Mouse (Mus musculus) kidney, embryonic 15.5 days (tissue): ENCODE data around the gene Rab26. TPM values are rescaled to one million over a fixed set of nuclear protein-coding genes. Genes with fewer than 3 reads are reported as not detected.

ENCODE experiments used
- ATAC-seq: fragments of 200-750 bp; cut with Nextera tagmentation; replicated peaks from 2 replicates; pipeline ENCODE4 v1.8.0; 2017; ENCODE audit warnings: moderate TSS enrichment; ENCODE audit not compliant: low FRiP score
- H3K27ac ChIP-seq: fragments of 300-500 bp; sonication (generic); 2 replicates; pipeline ENCODE4 v1.5.1; 2015; ENCODE audit warnings: mild to moderate bottlenecking, inconsistent platforms
- H3K27me3 ChIP-seq: fragments of 300-500 bp; sonication (generic); 2 replicates; pipeline ENCODE4 v1.6.1; 2015; ENCODE audit warnings: inconsistent platforms
- H3K36me3 ChIP-seq: fragments of 300-500 bp; sonication (generic); 2 replicates; pipeline ENCODE4 v1.6.1; 2015; ENCODE audit warnings: inconsistent platforms
- H3K4me1 ChIP-seq: fragments of 300-500 bp; sonication (generic); 2 replicates; pipeline ENCODE4 v1.6.1; 2015; ENCODE audit warnings: inconsistent platforms
- H3K4me2 ChIP-seq: fragments of 300-500 bp; sonication (generic); 2 replicates; pipeline ENCODE4 v1.6.1; 2015; ENCODE audit warnings: moderate library complexity, mild to moderate bottlenecking, inconsistent platforms
- H3K4me3 ChIP-seq: fragments of 300-500 bp; sonication (generic); replicated peaks from 2 replicates; pipeline ENCODE4 v1.5.1; 2015; ENCODE audit warnings: mild to moderate bottlenecking, inconsistent platforms
- H3K9ac ChIP-seq: fragments of 300-500 bp; sonication (generic); 2 replicates; pipeline ENCODE4 v1.6.1; 2015; ENCODE audit warnings: mild to moderate bottlenecking, inconsistent platforms
- H3K9me3 ChIP-seq: fragments of 300-500 bp; sonication (generic); replicated peaks from 2 replicates; pipeline ENCODE4 v1.6.1; 2016; ENCODE audit warnings: inconsistent platforms
- WGBS: fragments of 180-500 bp; shearing (Covaris S2); methylation state at CpG from one replicate; pipeline ENCODE4 v1.1.7; 2015; ENCODE audit warnings: mixed read lengths; 5-methylcytosine and 5-hydroxymethylcytosine counted together
- polyA plus RNA-seq: library from polyadenylated mRNA; unstranded; fragments of >200 nt; fragmentation: Nextera tagmentation; extraction: Ambion mirVana; gene quantifications from 2 replicates; pipeline ENCODE4 v1.2.1, GENCODE M21; 2015

Rab26 gene
- polyA plus RNA-seq, 1 experiment from 2014 or later, result 2.8 TPM

DNA sequence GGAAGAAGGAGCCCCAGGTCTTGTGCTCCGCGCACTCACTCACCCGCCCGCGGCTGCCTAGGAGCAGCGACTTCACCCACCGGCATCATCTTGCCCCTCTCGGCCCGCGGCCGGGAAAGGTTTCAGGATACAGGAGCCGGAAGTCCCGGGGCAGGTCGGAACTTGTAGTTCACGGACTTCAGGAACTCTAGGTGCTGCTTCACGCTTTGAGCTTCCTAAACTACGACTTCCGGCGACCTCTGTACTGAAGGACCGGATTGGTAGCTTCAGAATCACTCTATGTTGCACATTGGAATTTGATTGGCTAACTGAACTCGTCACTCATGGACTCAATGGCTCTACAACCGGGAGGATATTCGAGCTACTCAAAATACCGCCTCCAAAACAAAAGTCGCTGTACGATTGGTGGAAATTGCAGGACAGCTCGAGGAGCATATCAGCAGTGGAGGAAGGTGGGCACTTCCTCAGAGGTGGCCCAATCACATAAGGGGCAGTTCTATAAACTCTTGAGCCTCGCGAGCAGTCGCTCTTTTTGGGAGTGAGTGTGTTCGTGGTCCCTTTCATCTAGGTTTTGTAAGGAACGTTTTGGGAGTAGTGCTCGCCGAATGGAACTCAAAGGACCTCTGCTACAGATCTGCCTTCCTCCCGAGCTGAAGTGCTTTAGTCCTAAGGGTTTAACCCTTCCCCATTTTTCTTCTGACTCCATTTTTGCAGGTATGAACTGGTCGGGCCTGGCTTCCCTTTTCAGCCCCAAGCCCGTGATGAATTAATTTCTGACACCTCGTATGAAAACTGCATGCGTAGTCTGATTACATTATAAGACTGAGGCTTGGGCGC is 6.1 kb downstream of the Rab26 start, which contains the start of gene Traf7:
Traf7 (minus strand) TSS at position 216 of the 837 bp plus-strand sequence.
- Histone ChIP-seq H3K9me3 (no peaks in the 10 kb centered on the region), H3K27me3 (no peaks in the 10 kb centered on the region), H3K9ac (peak within 1 kb of the TSS; percentile 79), H3K4me2 (peak within 1 kb of the TSS; percentile 82), H3K4me3 (peak within 1 kb of the TSS; percentile 75), H3K27ac (peak within 1 kb of the TSS; percentile 88), H3K36me3 (peaks cover 26% of the 10 kb centered on the region), H3K4me1 (peaks cover 67% of the 10 kb centered on the region)
- WGBS, result under 1% methylated on average over 40 of the region's 40 CpGs
- ATAC-seq, result peak; percentile 96

DNA sequence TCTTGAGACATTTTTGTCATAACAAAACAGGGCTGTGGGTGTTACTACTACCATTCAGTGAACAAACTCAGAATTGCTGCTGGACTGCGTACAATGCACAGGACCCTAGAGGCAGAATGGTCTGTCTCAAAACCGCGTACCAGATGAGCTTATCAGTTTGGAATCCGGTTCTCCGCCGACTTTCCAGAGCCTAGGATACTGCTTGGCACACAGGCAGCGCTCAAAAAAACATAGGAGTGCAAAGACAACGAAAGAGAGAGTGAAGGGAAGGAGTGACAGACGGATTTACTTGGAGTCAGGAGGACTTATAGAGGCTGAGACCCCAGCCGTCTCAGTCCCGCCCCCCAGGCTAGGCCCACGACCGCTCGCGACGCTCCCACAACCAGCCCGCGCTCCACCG is 6.7 kb downstream of the Rab26 start:
- no peaks in the 10 kb centered on the region for H3K27me3 ChIP-seq
- no peaks in the 10 kb centered on the region for H3K9me3 ChIP-seq
- peak overlapping the region; percentile 75 for H3K4me3 ChIP-seq
- peak overlapping the region; percentile 79 for H3K9ac ChIP-seq
- peaks cover 61% of the 10 kb centered on the region for H3K4me1 ChIP-seq
- WGBS, result under 1% methylated on average over 19 of the region's 19 CpGs
- peaks cover 29% of the 10 kb centered on the region for H3K36me3 ChIP-seq
- no peak for ATAC-seq
- H3K27ac ChIP-seq, result peak overlapping the region; percentile 88
- peak overlapping the region; percentile 67 for H3K4me2 ChIP-seq

GRCm38 (mm10) chr17:24524734-24525133 is 9.3 kb downstream of the Rab26 start:
- no peak for ATAC-seq
- H3K27ac ChIP-seq, result no peak overlapping the region
- H3K4me2 ChIP-seq, result no peak overlapping the region
- no peak overlapping the region for H3K4me3 ChIP-seq
- H3K9ac ChIP-seq, result no peak overlapping the region
- no peaks in the 10 kb centered on the region for H3K27me3 ChIP-seq
- peaks cover 36% of the 10 kb centered on the region for H3K4me1 ChIP-seq
- no peaks in the 10 kb centered on the region for H3K9me3 ChIP-seq
- WGBS, result 67% methylated on average over 2 of the region's 2 CpGs
- peaks cover 23% of the 10 kb centered on the region for H3K36me3 ChIP-seq

DNA sequence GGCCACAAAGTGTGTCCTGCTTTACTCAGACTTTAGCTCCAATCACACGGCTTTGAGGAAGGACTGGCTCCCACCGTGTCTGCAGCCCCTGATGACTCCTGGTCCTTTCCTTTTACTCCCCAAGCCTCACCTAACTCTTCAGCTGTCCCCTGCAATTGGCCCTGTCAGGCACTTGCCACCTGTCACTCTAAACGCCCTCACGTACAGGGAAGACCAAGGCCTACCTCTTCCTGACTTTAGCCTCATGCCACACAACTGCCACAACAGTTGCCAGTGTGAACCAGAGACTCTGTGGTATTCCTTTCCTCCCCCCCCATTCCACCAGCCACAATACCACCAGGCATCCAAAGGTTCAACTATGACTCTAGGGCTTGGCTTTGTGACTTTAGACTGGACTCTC is 13.6 kb downstream of the Rab26 start:
- H3K4me3 ChIP-seq, result no peak overlapping the region
- peaks cover 8% of the 10 kb centered on the region for H3K4me1 ChIP-seq
- H3K9me3 ChIP-seq, result no peaks in the 10 kb centered on the region
- peaks cover 56% of the 10 kb centered on the region for H3K36me3 ChIP-seq
- no peaks in the 10 kb centered on the region for H3K27me3 ChIP-seq
- 85% methylated on average over 4 of the region's 4 CpGs for WGBS
- H3K9ac ChIP-seq, result no peak overlapping the region
- H3K4me2 ChIP-seq, result no peak overlapping the region
- no peak overlapping the region for H3K27ac ChIP-seq
- no peak for ATAC-seq

DNA sequence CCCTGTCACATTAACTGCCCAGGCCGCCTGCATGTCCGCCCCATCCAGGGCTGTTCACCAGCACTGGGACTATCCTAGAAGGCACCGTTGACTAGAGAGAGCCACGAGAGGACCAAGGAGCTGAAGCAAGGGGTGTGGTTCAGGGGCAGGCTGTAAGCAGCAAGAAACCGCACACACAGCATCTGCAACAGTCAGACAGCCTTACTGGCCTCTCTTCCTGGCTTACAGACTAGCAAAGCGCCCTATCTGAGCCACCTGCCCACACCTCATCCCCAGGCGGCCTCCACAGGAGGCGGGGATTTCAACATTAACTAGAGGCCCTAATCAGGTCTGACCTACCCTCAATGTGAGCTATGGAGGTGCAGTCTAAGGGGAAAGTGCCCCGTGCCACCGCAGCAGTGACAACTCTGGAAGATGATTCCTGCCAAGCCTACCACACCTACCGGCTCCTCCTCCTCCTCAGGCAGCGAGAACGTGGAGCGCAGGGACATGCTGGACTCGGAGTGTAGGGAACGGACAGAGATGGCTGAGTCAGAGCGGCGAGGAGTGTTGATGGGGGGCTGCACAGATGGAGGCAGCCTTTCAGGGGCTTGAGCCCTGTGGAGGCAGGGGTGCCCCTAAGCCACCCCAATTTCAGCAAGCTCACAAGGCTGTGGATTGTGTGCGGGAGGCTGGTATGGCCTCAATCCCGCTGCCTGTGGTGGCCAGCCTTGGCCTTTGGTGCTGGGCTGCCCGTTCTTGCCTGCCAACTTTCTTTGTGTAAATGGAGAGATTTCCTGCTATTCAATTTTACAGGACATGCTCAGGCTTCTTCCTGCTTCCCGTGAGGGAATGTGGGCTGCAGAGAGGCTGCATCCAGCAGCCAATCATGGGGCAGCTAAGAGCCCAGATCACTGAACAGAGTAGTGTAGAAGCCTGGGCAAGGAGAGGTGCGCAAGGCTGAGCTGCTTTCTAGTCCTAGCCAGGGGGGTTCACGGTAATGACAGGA is 19.4 kb downstream of the Rab26 start:
- Histone ChIP-seq H3K9me3 (no peaks in the 10 kb centered on the region), H3K27ac (peak overlapping the region; percentile 74), H3K36me3 (peaks cover 96% of the 10 kb centered on the region), H3K9ac (peak overlapping the region; percentile 5; the same call in 1 of the 2 replicates), H3K27me3 (no peaks in the 10 kb centered on the region), H3K4me2 (peak overlapping the region; percentile 29), H3K4me3 (peak overlapping the region; percentile 13; the same call in 1 of the 2 replicates), H3K4me1 (no peaks in the 10 kb centered on the region)
- ATAC-seq, result 0 out of 2 replicates have a peak, but pooled peaks have one; percentile 27
- 79% methylated on average over 24 of the region's 24 CpGs for WGBS

- Histone ChIP-seq H3K4me3 (peak overlapping the region; percentile 13; the same call in 1 of the 2 replicates), H3K9me3 (no peaks in the 10 kb centered on the region), H3K27ac (no peak overlapping the region), H3K9ac (no peak overlapping the region), H3K4me1 (no peaks in the 10 kb centered on the region), H3K27me3 (no peaks in the 10 kb centered on the region), H3K36me3 (peaks cover 97% of the 10 kb centered on the region), H3K4me2 (peak overlapping the region; percentile 29)
- ATAC-seq, result 0 out of 2 replicates have a peak, but pooled peaks have one; percentile 43
- 46% methylated on average over 5 of the region's 5 CpGs for WGBS
Observed at GRCm38 (mm10) chr17:24513609-24514008, 20.4 kb downstream of the Rab26 start.

- Histone ChIP-seq H3K4me2 (no peak overlapping the region), H3K4me1 (peaks cover 12% of the 10 kb centered on the region), H3K27me3 (no peaks in the 10 kb centered on the region), H3K27ac (no peak overlapping the region), H3K4me3 (no peak overlapping the region), H3K36me3 (peaks cover 51% of the 10 kb centered on the region), H3K9me3 (no peaks in the 10 kb centered on the region), H3K9ac (no peak overlapping the region)
- no peak for ATAC-seq
- 83% methylated on average over 12 of the region's 12 CpGs for WGBS
Observed at GRCm38 (mm10) chr17:24507806-24508460, 26.1 kb downstream of the Rab26 start.

- H3K4me1 ChIP-seq, result peaks cover 12% of the 10 kb centered on the region
- peaks cover 46% of the 10 kb centered on the region for H3K36me3 ChIP-seq
- WGBS, result 55% methylated on average over 19 of the region's 19 CpGs
- H3K9ac ChIP-seq, result 0 out of 2 replicates have a peak overlapping the region, but pooled peaks have one; percentile 21
- ATAC-seq, result no peak
- no peaks in the 10 kb centered on the region for H3K27me3 ChIP-seq
- H3K4me3 ChIP-seq, result no peak overlapping the region
- no peak overlapping the region for H3K27ac ChIP-seq
- peak overlapping the region; percentile 53; the same call in 1 of the 2 replicates for H3K4me2 ChIP-seq
- no peaks in the 10 kb centered on the region for H3K9me3 ChIP-seq
Observed at GRCm38 (mm10) chr17:24507129-24507664, 26.8 kb downstream of the Rab26 start.

DNA sequence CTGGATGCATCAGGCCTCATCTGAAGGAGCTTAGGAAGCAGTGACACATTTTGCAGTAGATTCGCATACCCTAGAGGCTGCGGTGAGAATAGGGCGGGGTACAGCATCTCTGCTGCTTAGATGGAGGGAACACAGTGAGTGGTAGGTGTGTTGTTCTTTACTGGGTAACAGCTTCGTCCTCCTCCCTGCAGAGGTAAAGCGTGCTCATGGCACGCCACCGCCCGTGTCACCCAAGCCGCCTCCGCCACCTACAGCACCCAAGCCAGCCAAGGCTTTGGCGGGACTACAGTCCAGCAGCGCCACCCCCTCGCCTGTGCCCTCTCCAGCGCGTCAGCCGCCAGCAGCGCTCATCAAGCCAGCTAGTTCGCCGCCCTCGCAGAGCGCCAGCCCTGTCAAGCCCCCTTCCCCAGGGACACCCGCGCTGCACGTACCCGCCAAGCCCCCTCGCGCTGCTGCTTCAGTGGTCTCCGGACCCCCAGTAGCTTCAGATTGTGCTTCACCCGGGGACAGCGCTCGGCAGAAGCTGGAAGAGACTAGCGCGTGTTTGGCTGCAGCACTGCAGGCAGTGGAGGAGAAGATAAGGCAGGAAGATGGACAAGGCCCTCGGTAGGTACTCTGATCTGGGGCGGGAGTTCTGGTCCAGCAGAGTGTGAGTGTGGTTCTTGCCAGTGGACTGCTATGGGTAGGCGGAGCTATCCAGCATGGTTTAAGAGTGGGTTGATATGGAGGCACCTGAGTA is 27.5 kb downstream of the Rab26 start:
- Histone ChIP-seq H3K4me2 (peak overlapping the region; percentile 53), H3K27me3 (no peaks in the 10 kb centered on the region), H3K27ac (no peak overlapping the region), H3K36me3 (peaks cover 39% of the 10 kb centered on the region), H3K4me1 (peaks cover 12% of the 10 kb centered on the region), H3K4me3 (peak overlapping the region; percentile 15; the same call in 1 of the 2 replicates), H3K9me3 (no peaks in the 10 kb centered on the region), H3K9ac (no peak overlapping the region; the same call in 1 of the 2 replicates)
- 27% methylated on average over 36 of the region's 36 CpGs for WGBS
- no peak for ATAC-seq

GRCm38 (mm10) chr17:24505286-24505955 is 28.6 kb downstream of the Rab26 start:
- H3K4me1 ChIP-seq, result peaks cover 12% of the 10 kb centered on the region
- H3K4me3 ChIP-seq, result no peak overlapping the region
- no peak overlapping the region for H3K4me2 ChIP-seq
- no peak for ATAC-seq
- peaks cover 28% of the 10 kb centered on the region for H3K36me3 ChIP-seq
- WGBS, result 93% methylated on average over 30 of the region's 30 CpGs
- H3K27ac ChIP-seq, result no peak overlapping the region
- H3K9ac ChIP-seq, result no peak overlapping the region
- H3K9me3 ChIP-seq, result no peaks in the 10 kb centered on the region
- no peaks in the 10 kb centered on the region for H3K27me3 ChIP-seq
